Mouse (Mus musculus) MEL (cell line): Measurements from ENCODE around the gene Ubac2.

Experiments used
- CTCF ChIP-seq, 3 experiments: IDR thresholded peaks in 2 of 3; conservative IDR thresholded peaks in 1 of 3; 2 replicates each; pipeline ENCODE4 v1.5.1; 2011 to 2012; ENCODE audit warnings: low read length in 3 of 3, low read depth in 2 of 3, mild to moderate bottlenecking in 2 of 3, improper control_type of control experiment in 1 of 3, inconsistent platforms in 1 of 3, mixed read lengths in 1 of 3, moderate library complexity in 1 of 3; ENCODE audit not compliant: control insufficient read depth in 1 of 3, insufficient read depth in 1 of 3, poor library complexity in 1 of 3, severe bottlenecking in 1 of 3
- E2F4 ChIP-seq: IDR thresholded peaks from 2 replicates; pipeline ENCODE4 v1.6.1; 2011; ENCODE audit warnings: low read depth, low read length, improper control_type of control experiment, borderline replicate concordance
- EP300 ChIP-seq, 2 experiments: IDR thresholded peaks; 2 replicates each; pipeline ENCODE4 v1.6.1; 2011; ENCODE audit warnings: improper control_type of control experiment in 2 of 2, low read length in 2 of 2, low read depth in 1 of 2, mild to moderate bottlenecking in 1 of 2
- GATA1 ChIP-seq: IDR thresholded peaks from 2 replicates; pipeline ENCODE4 v1.6.1; 2011; ENCODE audit warnings: low read depth, low read length, improper control_type of control experiment
- HCFC1 ChIP-seq: IDR thresholded peaks from 2 replicates; pipeline ENCODE4 v1.6.1; 2012; ENCODE audit warnings: low read depth, mild to moderate bottlenecking, inconsistent platforms, low read length, improper control_type of control experiment, moderate library complexity
- MXI1 ChIP-seq: IDR thresholded peaks from 2 replicates; pipeline ENCODE4 v1.6.1; 2011; ENCODE audit warnings: mild to moderate bottlenecking, low read depth, low read length, improper control_type of control experiment
- NRF1 ChIP-seq: IDR thresholded peaks from 2 replicates; pipeline ENCODE4 v1.6.1; 2014; ENCODE audit warnings: low read depth, mild to moderate bottlenecking, inconsistent platforms, low read length, improper control_type of control experiment, moderate library complexity; ENCODE audit not compliant: poor library complexity, insufficient read depth, severe bottlenecking
- POLR2A ChIP-seq, 2 experiments: IDR thresholded peaks; 2 replicates each; pipeline ENCODE4 v1.6.1; 2011 to 2012; ENCODE audit warnings: low read length in 2 of 2, mild to moderate bottlenecking in 2 of 2, control low read depth in 1 of 2, improper control_type of control experiment in 1 of 2, low read depth in 1 of 2, moderate library complexity in 1 of 2; ENCODE audit not compliant: control insufficient read depth in 1 of 2, insufficient read depth in 1 of 2, poor library complexity in 1 of 2
- POLR2AphosphoS2 ChIP-seq: IDR thresholded peaks from 2 replicates; pipeline ENCODE4 v1.6.1; 2011; ENCODE audit warnings: low read length, improper control_type of control experiment
- TAL1 ChIP-seq: IDR thresholded peaks from 2 replicates; pipeline ENCODE4 v1.6.1; 2012; ENCODE audit warnings: mild to moderate bottlenecking, inconsistent platforms, low read length, moderate library complexity, mixed read lengths
- UBTF ChIP-seq: IDR thresholded peaks from 2 replicates; pipeline ENCODE4 v1.6.1; 2012; ENCODE audit warnings: low read depth, mild to moderate bottlenecking, inconsistent platforms, low read length, improper control_type of control experiment, moderate library complexity, borderline replicate concordance; ENCODE audit not compliant: insufficient read depth
- USF2 ChIP-seq, 2 experiments: IDR thresholded peaks; 2 replicates each; pipeline ENCODE4 v1.6.1; 2011 to 2012; ENCODE audit warnings: improper control_type of control experiment in 2 of 2, low read length in 2 of 2, borderline replicate concordance in 1 of 2, inconsistent platforms in 1 of 2, low read depth in 1 of 2, mild to moderate bottlenecking in 1 of 2; ENCODE audit not compliant: insufficient read depth in 1 of 2

GRCm38 (mm10) chr14:121904754-121905153 is 26.3 kb downstream of the Ubac2 start:
- no peak for TF ChIP-seq EP300 (IDR thresholded peaks at IDR 0.05; ENCODE audit: low read depth in 1 of 2, low read length in 2 of 2)
- TF ChIP-seq HCFC1 = no peak
- TF ChIP-seq E2F4 = no peak
- no peak for TF ChIP-seq MXI1
- TF ChIP-seq CTCF (IDR thresholded peaks at IDR 0.05 in 2 of 3, conservative IDR thresholded peaks at IDR 0.05 in 1 of 3; ENCODE audit: control insufficient read depth in 1 of 3, insufficient read depth in 1 of 3, low read depth in 2 of 3, low read length in 3 of 3, poor library complexity in 1 of 3, severe bottlenecking in 1 of 3) = no peak
- TF ChIP-seq POLR2AphosphoS2 = no peak
- TF ChIP-seq USF2 (IDR thresholded peaks at IDR 0.05; ENCODE audit: borderline replicate concordance in 1 of 2, insufficient read depth in 1 of 2, low read depth in 1 of 2, low read length in 2 of 2) = no peak
- TF ChIP-seq TAL1 = no peak
- TF ChIP-seq POLR2A (IDR thresholded peaks at IDR 0.05; ENCODE audit: control insufficient read depth in 1 of 2, insufficient read depth in 1 of 2, low read depth in 1 of 2, low read length in 2 of 2, poor library complexity in 1 of 2) = no peak
- TF ChIP-seq GATA1 = no peak
- TF ChIP-seq UBTF = no peak
- TF ChIP-seq NRF1 = no peak
